Mouse (Mus musculus) erythroblast, embryonic 14.5 days (primary cell): ENCODE measurements around the gene Oma1. TPM values are rescaled to one million over a fixed set of nuclear protein-coding genes. Genes with fewer than 3 reads are reported as not detected.

Source experiments
- H3K27me3 ChIP-seq: 2 replicates; pipeline ENCODE4 v1.6.1; 2012; ENCODE audit warnings: inconsistent platforms; ENCODE audit not compliant: control insufficient read depth
- H3K36me3 ChIP-seq: 2 replicates; pipeline ENCODE4 v1.6.1; 2012; ENCODE audit warnings: mild to moderate bottlenecking, inconsistent platforms; ENCODE audit not compliant: control insufficient read depth
- H3K4me1 ChIP-seq: 2 replicates; pipeline ENCODE4 v1.6.1; 2012; ENCODE audit warnings: inconsistent platforms; ENCODE audit not compliant: control insufficient read depth
- H3K4me3 ChIP-seq: replicated peaks from 2 replicates; pipeline ENCODE3; 2012; ENCODE audit warnings: moderate library complexity, mild to moderate bottlenecking, inconsistent platforms
- H3K9me3 ChIP-seq: 2 replicates; pipeline ENCODE4 v1.6.1; 2012; ENCODE audit warnings: low read length, inconsistent platforms, mixed read lengths; ENCODE audit not compliant: control insufficient read depth
- GATA1 ChIP-seq: IDR thresholded peaks from 2 replicates; pipeline ENCODE4 v1.6.1; 2012; ENCODE audit warnings: low read length, inconsistent platforms, mixed read lengths
- TAL1 ChIP-seq: IDR thresholded peaks from 3 replicates; pipeline ENCODE4 v1.6.1; 2012; ENCODE audit warnings: low read length, inconsistent platforms, mixed read lengths
- polyA plus RNA-seq: library from polyadenylated mRNA; stranded (reverse); fragments of >175 nt; gene quantifications from 2 replicates; pipeline ENCODE4 v1.2.3, GENCODE M21; 2012

Gene Oma1
- polyA plus RNA-seq, 1 experiment: 0.04 TPM

DNA sequence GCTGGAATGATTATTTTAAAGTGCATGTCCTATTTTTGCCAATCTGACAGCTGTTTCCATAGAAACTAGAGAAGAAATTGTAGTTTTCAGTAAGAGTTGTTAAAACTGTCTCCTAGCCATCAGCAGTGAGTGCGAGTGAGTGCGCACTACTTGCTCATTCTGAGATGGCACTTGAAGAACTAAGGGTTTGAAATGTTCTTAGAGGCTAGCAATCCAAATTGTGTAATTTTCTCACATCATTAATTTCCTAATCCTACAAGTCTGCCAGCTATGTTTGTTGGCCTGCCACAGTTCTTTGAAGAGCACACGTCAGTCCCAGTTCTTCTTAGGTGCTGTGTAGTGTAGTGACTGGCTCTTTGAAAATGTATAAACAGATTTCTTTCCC lies 906 bp downstream of the Oma1 start:
- Histone ChIP-seq H3K9me3 (no peaks in the 10 kb centered on the region), H3K4me1 (peaks cover 21% of the 10 kb centered on the region), H3K27me3 (no peaks in the 10 kb centered on the region), H3K36me3 (peaks cover 3% of the 10 kb centered on the region; the same call in 1 of the 2 replicates), H3K4me3 (peak overlapping the region; percentile 90)
- TF ChIP-seq GATA1 (no peak), TAL1 (no peak)

DNA sequence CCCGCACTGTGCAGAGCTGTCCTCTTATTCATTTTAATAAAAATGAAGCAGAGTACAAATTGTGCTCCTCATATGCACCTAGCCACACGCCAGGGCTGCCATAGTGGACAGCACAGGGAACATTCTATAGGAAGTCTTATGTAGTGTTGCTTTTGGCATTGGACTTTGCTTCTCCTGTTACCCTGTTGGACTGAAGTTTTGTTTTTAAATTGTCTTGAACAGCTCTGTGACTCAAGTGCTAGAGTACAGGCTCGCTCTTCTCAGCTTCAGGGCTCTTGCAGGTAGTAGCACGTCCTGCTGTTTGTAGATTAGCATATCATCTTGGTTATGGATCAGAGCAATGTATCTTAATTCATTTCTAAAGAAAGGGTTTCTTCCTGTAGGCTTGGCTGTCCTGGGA lies 2.2 kb downstream of the Oma1 start:
- H3K36me3 ChIP-seq: peaks cover 3% of the 10 kb centered on the region; the same call in 1 of the 2 replicates
- H3K4me3 ChIP-seq: no peak overlapping the region
- H3K4me1 ChIP-seq: peaks cover 21% of the 10 kb centered on the region
- no peaks in the 10 kb centered on the region for H3K27me3 ChIP-seq
- H3K9me3 ChIP-seq: no peaks in the 10 kb centered on the region
- TF ChIP-seq TAL1: no peak
- no peak for TF ChIP-seq GATA1

DNA sequence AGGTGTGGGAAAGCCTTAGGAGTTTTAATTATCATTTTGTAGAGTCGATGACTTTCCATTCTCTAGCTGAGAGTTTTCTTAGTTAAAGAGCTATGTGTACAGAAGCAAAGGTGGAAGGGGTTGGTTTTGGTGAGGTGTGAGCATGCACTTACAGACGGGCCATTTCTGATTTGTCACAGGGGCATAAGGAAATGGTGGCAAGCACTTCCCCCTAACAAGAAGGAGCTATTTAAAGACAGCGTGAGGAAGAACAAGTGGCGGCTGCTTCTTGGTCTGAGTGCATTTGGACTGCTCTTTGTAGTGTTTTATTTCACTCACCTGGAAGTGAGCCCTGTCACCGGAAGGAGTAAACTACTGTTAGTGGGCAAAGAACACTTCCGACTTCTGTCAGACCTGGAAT lies 7.8 kb downstream of the Oma1 start:
- Histone ChIP-seq H3K4me1 (no peaks in the 10 kb centered on the region), H3K27me3 (no peaks in the 10 kb centered on the region), H3K36me3 (peaks cover 10% of the 10 kb centered on the region), H3K9me3 (no peaks in the 10 kb centered on the region), H3K4me3 (no peak overlapping the region)
- TF ChIP-seq TAL1 (no peak), GATA1 (no peak)

DNA sequence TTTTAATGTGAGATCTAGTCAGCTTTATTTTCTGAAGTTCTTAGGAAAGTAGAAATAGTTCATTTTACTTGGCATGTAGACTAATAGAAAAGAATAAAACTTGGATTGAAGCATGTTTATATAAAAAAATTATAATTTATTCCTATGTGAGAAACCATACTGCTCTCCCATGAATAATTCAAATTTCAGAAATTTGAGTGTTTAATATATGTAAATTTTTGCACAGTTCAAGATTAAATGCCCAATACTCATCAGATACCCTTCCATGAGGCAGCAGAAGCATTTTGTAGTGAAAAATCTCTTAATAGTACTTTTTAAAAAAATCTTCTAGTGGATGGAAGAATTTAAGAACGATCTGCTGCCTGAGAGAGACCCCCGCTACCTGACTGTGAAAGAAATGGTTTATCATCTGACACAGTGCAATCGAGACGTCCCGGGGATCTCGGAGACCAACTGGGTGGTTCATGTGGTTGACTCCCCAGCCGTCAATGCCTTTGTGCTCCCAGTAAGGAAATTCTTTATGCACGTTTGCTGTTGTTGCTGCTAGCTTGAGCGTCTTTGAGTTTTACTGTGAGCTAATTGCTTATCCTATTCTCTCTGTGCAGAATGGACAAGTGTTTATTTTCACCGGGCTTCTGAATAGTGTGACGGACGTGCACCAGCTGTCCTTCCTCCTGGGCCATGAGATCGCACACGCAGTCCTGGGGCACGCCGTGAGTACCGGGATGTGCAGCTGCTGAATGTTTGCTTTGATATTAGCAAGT lies 11.3 kb downstream of the Oma1 start:
- no peaks in the 10 kb centered on the region for H3K4me1 ChIP-seq
- TF ChIP-seq TAL1: no peak
- TF ChIP-seq GATA1: no peak
- H3K36me3 ChIP-seq: peaks cover 7% of the 10 kb centered on the region
- H3K9me3 ChIP-seq: no peaks in the 10 kb centered on the region
- no peaks in the 10 kb centered on the region for H3K27me3 ChIP-seq
- H3K4me3 ChIP-seq: no peak overlapping the region

DNA sequence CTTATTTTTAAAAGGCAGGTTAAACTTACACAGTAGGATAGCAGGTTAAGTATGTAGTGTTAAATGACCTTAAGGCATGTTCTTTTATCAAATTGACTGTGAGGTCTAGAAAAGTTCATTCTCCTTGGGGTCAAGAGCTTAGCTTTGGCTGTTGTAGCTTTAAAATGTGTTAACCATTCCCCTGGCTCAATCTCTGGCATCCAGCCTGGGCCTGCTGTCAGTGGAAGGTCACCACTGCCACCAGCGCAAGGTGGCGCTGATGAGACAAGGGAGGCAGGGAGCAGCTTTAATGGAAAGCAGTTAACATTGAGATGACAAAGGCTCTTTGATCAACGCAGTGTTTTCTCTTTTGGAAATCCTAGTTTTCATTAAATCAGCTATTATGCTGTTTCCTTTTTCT lies 13.4 kb downstream of the Oma1 start:
- H3K27me3 ChIP-seq: no peaks in the 10 kb centered on the region
- TF ChIP-seq GATA1: no peak
- TF ChIP-seq TAL1: no peak
- H3K9me3 ChIP-seq: no peaks in the 10 kb centered on the region
- no peaks in the 10 kb centered on the region for H3K4me1 ChIP-seq
- H3K4me3 ChIP-seq: no peak overlapping the region
- peaks cover 10% of the 10 kb centered on the region for H3K36me3 ChIP-seq

DNA sequence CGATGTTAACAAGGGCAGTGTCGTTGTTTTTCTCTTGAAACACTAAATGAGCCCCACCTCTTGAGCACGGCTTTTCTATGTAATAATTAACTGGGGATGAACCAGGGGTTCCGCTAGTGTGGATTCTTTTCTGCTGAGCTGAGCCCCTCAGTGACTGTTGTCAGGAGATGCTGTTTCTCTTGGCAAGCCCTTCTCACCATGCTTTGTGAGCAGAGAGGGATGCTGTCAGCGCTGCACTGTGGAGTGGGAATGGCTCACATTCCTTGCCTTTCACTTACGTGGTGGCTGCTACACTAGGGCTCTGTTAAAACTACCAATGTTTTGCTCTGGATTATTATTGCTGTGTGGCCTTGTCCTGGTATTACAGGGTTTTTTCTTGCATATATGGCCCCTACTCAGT lies 15.7 kb downstream of the Oma1 start:
- Histone ChIP-seq H3K4me1 (no peaks in the 10 kb centered on the region), H3K27me3 (no peaks in the 10 kb centered on the region), H3K4me3 (no peak overlapping the region), H3K36me3 (peaks cover 17% of the 10 kb centered on the region), H3K9me3 (no peaks in the 10 kb centered on the region)
- no peak for TF ChIP-seq GATA1
- no peak for TF ChIP-seq TAL1

DNA sequence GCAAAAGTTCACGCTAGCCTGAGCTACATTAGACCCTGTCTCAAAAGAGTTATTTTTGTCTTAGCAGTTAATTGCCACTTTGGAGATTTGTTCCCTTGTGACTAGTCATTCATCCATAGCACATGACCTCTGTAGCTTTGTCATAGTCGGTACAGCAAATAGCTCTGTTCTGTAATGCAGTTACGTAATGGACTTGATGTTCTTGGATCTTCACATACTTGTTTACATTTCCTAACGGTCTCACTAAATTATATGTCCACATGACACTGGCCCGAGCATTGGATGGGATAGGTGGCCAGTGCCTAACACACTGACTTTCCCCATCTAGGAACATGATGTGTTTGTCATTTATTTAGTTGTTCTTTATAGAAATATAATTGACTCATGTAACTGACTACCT lies 21.5 kb downstream of the Oma1 start:
- Histone ChIP-seq H3K4me3 (no peak overlapping the region), H3K36me3 (peaks cover 15% of the 10 kb centered on the region), H3K4me1 (no peaks in the 10 kb centered on the region), H3K9me3 (no peaks in the 10 kb centered on the region), H3K27me3 (no peaks in the 10 kb centered on the region)
- TF ChIP-seq GATA1: no peak
- no peak for TF ChIP-seq TAL1

DNA sequence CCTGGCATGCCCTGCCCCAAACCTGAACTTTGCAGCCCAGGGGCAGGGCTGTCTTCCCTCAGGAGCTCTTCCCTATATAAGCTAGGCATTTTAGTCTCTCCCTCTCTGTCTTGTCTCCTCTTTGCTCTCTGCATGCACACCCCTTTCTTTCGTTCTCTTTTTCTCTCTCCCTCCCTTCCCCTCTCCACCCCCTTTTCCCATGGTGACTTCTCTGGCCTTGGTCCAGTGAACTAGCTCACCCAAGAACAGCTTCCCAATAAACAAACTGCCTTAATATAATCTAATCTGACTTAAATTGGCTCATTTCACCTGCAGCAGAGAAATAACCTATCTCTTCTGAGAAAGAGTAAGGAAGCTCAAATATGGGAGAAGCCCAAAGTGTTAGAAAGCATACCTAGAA lies 27.1 kb downstream of the Oma1 start:
- TF ChIP-seq GATA1 (no peak), TAL1 (no peak)
- Histone ChIP-seq H3K4me1 (no peaks in the 10 kb centered on the region), H3K4me3 (no peak overlapping the region), H3K9me3 (no peaks in the 10 kb centered on the region), H3K27me3 (no peaks in the 10 kb centered on the region), H3K36me3 (no peaks in the 10 kb centered on the region)

DNA sequence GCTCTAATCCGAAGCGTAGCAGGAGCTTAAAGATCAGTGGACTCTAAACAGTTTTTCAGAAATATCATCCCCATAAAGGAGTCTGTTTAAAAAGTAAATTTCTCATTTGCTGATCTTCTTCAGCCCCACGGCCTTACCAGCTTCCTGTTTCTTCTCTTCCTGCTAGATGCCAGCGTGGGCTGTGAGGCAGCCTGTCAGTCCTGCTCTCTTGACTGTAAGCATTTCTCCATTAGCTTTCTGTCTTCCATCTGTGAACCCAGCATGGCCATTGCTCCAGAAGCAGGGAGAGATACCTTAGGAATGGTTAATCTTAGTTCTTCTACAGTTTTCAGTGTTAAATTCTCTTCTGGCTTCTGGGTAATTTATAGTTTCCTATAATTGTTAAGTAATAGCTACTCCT lies 28.0 kb downstream of the Oma1 start:
- no peaks in the 10 kb centered on the region for H3K4me1 ChIP-seq
- no peaks in the 10 kb centered on the region for H3K9me3 ChIP-seq
- TF ChIP-seq TAL1: no peak
- no peak for TF ChIP-seq GATA1
- no peaks in the 10 kb centered on the region for H3K36me3 ChIP-seq
- no peak overlapping the region for H3K4me3 ChIP-seq
- H3K27me3 ChIP-seq: no peaks in the 10 kb centered on the region

DNA sequence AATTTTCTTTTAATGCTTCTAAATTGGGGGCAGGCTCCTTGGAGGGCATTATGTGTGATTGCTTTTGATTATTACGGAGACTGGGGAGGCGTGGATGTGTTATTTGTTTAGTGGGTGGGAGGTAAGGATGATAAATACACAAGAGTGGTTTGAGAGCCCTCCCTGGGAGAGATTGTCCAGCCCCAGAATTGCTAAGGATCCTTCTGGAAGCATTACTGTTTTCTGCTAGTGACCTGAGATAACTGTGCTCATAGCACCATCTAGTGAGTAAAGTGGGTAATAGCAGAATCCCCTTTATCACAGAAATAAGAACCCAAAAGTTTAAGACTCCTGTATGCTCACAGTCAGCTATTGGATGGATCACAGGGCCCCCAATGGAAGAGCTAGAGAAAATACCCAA lies 32.4 kb downstream of the Oma1 start:
- Histone ChIP-seq H3K9me3 (no peaks in the 10 kb centered on the region), H3K36me3 (no peaks in the 10 kb centered on the region; the same call in 1 of the 2 replicates), H3K27me3 (no peaks in the 10 kb centered on the region), H3K4me1 (no peaks in the 10 kb centered on the region), H3K4me3 (no peak overlapping the region)
- TF ChIP-seq TAL1 (no peak), GATA1 (no peak)
